Mouse (Mus musculus) hindbrain, embryonic 16.5 days (tissue): Measurements from ENCODE around the gene Ifih1. TPM values are rescaled to one million over a fixed set of nuclear protein-coding genes. Genes with fewer than 3 reads are reported as not detected.

Source experiments
- ATAC-seq: fragments of 200-750 bp; cut with Nextera tagmentation; 2 replicates; pipeline ENCODE4 v1.8.0; 2017; ENCODE audit warnings: moderate TSS enrichment, moderate library complexity
- H3K27ac ChIP-seq: fragments of 300-500 bp; sonication (generic); 2 replicates; pipeline ENCODE4 v1.5.1; 2014; ENCODE audit warnings: low read depth, mild to moderate bottlenecking, control low read depth, low read length, moderate library complexity
- H3K27me3 ChIP-seq: fragments of 300-500 bp; sonication (generic); replicated peaks from 2 replicates; pipeline ENCODE4 v1.6.1; 2014; ENCODE audit warnings: low read length; ENCODE audit not compliant: control insufficient read depth, insufficient read depth
- H3K36me3 ChIP-seq: fragments of 300-500 bp; sonication (generic); 2 replicates; pipeline ENCODE4 v1.6.1; 2014; ENCODE audit warnings: mild to moderate bottlenecking, low read length, moderate library complexity, mixed read lengths; ENCODE audit not compliant: control insufficient read depth, insufficient read depth
- H3K4me1 ChIP-seq: fragments of 300-500 bp; sonication (generic); 2 replicates; pipeline ENCODE4 v1.6.1; 2014; ENCODE audit warnings: low read depth, low read length; ENCODE audit not compliant: control insufficient read depth, insufficient read depth
- H3K4me2 ChIP-seq: fragments of 300-500 bp; sonication (generic); 2 replicates; pipeline ENCODE4 v1.6.1; 2014; ENCODE audit warnings: mild to moderate bottlenecking, low read length, control low read depth, moderate library complexity
- H3K4me3 ChIP-seq: fragments of 300-500 bp; sonication (generic); 2 replicates; pipeline ENCODE4 v1.5.1; 2014; ENCODE audit warnings: mild to moderate bottlenecking, low read length, control low read depth, moderate library complexity
- H3K9ac ChIP-seq: fragments of 300-500 bp; sonication (generic); 2 replicates; pipeline ENCODE4 v1.6.1; 2014; ENCODE audit warnings: low read depth, mild to moderate bottlenecking, control low read depth, low read length, moderate library complexity
- H3K9me3 ChIP-seq: fragments of 300-500 bp; sonication (generic); 2 replicates; pipeline ENCODE4 v1.6.1; 2014; ENCODE audit warnings: mild to moderate bottlenecking, low read length, moderate library complexity; ENCODE audit not compliant: control insufficient read depth
- WGBS: fragments of 180-500 bp; shearing (Covaris S2); extraction: QIAGEN DNeasy Blood & Tissue Kit; methylation state at CpG from one replicate; pipeline ENCODE4 v1.1.7; 2014; 5-methylcytosine and 5-hydroxymethylcytosine counted together
- polyA plus RNA-seq: library from polyadenylated mRNA; unstranded; fragments of >200 nt; fragmentation: Nextera tagmentation; extraction: Ambion mirVana; gene quantifications from 2 replicates; pipeline ENCODE4 v1.2.1, GENCODE M21; 2015

The Ifih1 gene
- polyA plus RNA-seq, result 1.3 and 1.5 TPM in 2 replicates

DNA sequence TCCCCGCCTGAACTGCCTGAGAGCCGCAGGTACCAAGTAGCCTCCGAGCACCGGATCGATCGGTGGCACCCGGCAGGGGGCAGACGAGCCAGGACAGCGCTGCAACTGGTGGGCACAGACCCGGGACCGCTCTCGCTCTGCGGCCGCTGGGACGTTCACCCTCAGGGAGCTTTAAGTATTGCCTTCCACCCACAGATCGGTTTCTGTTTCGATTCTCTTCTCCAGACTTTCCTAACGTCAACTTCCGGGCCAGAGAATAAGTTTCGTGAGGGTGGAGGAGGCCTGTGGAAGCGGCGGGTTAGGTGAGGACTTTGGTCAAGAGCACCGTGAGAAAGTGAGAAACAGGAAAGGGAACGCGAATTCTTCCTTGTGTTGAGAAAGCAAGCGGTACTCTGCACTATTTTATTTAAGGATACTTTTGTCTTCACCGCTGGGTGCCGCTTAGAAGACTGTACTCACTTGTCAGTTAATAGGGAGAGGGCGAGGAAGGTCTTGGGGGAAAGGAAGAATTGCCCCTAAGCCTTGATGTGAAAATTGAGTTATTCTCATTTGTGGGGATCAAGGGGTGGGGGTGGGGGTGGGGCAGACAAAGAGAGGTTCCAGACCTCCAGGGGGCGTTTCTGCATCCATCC, at the start of gene Ifih1:
TSS of gene Ifih1 (minus strand) at position 242 of the 632 bp plus-strand sequence.
- peak; percentile 84 for ATAC-seq
- Histone ChIP-seq H3K9ac (peak within 1 kb of the TSS; percentile 66), H3K4me3 (peak within 1 kb of the TSS; percentile 53), H3K4me1 (peaks cover 14% of the 10 kb centered on the region), H3K27ac (no peak within 1 kb of the TSS), H3K36me3 (no peaks in the 10 kb centered on the region), H3K27me3 (peaks cover 3% of the 10 kb centered on the region; the same call in 1 of the 2 replicates), H3K9me3 (no peaks in the 10 kb centered on the region), H3K4me2 (peak within 1 kb of the TSS; percentile 94)
- under 1% methylated on average over 30 of the region's 30 CpGs for WGBS

DNA sequence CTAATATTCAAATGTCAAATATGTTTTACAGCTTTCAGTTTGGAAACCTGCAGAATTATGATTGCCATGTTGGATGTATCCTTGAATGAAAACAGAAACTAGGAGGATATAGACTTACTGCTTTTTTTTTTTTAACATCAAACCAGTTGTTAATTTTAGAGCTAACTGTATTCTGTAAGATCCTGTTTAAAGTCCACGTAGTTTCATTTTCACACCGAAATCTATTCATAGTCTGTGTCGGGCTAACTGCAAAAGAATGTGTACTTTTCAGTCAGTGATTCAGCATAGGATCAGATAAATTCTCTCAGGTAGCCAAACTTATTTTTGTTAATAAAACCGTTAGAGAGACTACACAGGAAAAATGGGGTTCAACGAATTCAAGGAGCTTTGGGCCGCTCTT, 39.9 kb upstream of the Ifih1 start:
- no peak for ATAC-seq
- 89% methylated on average over 6 of the region's 6 CpGs for WGBS
- H3K4me3 ChIP-seq, result no peak overlapping the region

DNA sequence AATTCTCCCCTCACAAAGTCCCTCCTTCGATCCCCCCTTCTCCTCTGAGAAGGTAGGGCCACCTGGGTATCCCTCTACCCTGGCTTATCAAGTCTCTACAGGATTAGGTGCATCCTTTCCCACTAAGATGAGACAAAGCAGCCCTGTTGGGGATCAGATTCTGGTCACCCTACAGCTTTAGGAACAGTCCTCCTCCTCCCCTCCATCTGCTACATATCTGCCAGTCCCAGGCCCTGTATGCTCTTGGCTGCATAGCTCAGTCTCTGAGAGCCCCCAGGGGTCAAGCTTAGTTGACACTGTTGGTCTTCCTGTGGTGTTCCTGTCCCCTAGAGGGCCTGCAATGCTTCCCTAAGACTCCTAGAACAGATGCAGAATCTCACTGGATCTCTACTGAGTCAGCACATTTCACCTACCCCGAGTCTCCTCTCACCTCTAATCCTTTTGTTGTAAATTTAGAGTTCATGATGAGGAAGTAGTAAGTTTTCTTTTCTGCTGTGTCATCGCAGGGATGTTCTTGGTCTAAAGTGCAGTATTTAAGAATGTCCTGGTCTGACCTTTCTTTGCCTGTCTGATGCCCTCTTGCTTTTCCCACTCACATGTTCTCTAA, 39.0 kb upstream of the Ifih1 start:
- ATAC-seq, result no peak
- H3K9ac ChIP-seq, result no peak overlapping the region
- no peaks in the 10 kb centered on the region for H3K27me3 ChIP-seq
- no peak overlapping the region for H3K4me3 ChIP-seq
- H3K27ac ChIP-seq, result no peak overlapping the region
- no peaks in the 10 kb centered on the region for H3K9me3 ChIP-seq
- H3K36me3 ChIP-seq, result no peaks in the 10 kb centered on the region
- H3K4me1 ChIP-seq, result no peaks in the 10 kb centered on the region
- WGBS, result 63% methylated on average over 3 of the region's 3 CpGs
- no peak overlapping the region for H3K4me2 ChIP-seq

More for the DNA sequence above, 39.9 kb upstream of the Ifih1 start:
- H3K4me1 ChIP-seq, result no peaks in the 10 kb centered on the region
- H3K9me3 ChIP-seq, result no peaks in the 10 kb centered on the region
- H3K36me3 ChIP-seq, result no peaks in the 10 kb centered on the region
- no peak overlapping the region for H3K9ac ChIP-seq
- H3K4me2 ChIP-seq, result no peak overlapping the region
- no peaks in the 10 kb centered on the region for H3K27me3 ChIP-seq
- no peak overlapping the region for H3K27ac ChIP-seq

DNA sequence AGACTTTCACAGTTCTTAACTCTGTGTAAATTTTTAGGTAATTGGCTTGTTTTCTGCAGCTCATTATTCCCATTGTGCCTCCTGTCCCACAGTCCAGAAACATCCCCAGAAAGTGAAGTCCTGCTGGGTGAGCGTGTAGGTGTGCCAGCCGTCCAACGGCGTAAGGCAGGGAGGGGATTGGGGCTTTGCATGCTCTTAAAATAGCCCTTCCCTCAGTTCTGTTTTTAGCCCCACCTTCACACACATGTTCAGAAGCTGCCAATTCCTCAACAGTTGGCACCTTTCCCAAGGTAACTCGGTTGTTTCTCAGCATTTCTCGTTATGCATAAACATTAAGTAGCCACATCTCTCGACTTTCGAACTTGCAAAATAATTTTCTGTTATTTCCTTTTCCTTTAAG, 35.6 kb upstream of the Ifih1 start:
- 72% methylated on average over 8 of the region's 8 CpGs for WGBS
- H3K36me3 ChIP-seq, result no peaks in the 10 kb centered on the region
- H3K27ac ChIP-seq, result no peak overlapping the region
- H3K9ac ChIP-seq, result no peak overlapping the region
- no peaks in the 10 kb centered on the region for H3K4me1 ChIP-seq
- H3K4me2 ChIP-seq, result no peak overlapping the region
- no peak overlapping the region for H3K4me3 ChIP-seq
- H3K27me3 ChIP-seq, result no peaks in the 10 kb centered on the region
- ATAC-seq, result no peak
- no peaks in the 10 kb centered on the region for H3K9me3 ChIP-seq

DNA sequence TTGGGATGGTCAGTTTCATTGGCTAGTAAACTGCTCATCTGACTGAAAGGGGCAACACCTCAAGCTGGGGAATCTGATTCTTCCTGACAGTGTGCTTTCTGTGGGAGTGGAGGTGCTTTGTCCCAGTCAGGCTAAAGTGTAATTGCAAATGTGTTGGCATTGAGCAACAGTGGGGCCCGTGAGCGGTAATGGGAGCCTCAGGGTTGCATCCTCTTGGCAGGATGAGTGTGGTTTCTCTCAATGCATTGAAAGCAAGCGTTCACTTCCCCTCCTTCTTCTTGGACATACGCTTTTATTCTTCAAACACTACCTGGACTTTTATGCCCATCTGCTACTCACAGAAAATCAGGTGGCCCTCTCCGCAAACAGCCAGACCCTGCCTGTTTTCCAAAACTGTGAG, 26.7 kb upstream of the Ifih1 start:
- WGBS, result 96% methylated on average over 5 of the region's 5 CpGs

DNA sequence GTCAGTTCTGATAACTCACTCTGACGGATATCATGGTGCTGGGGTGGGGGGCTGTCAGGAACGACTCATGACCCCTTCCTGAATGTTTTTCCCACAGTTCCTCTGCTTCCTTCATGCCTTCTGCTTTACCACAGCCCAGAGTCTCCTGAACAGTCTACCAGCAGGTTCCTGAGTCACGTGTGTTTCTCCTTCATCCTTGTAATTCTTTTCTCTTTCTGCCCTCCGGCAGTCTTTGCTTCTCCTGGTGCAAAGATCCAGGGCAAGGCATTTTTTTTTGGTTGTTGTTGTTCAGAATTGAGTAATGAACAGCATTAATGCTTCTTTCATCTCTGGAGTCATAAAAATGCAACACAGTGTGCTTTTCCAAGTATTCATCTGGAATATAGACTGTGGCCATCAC, 24.7 kb upstream of the Ifih1 start:
- 86% methylated on average over 4 of the region's 4 CpGs for WGBS
- Histone ChIP-seq H3K9ac (no peak overlapping the region), H3K4me1 (no peaks in the 10 kb centered on the region), H3K9me3 (no peaks in the 10 kb centered on the region), H3K27ac (no peak overlapping the region), H3K36me3 (no peaks in the 10 kb centered on the region), H3K4me3 (no peak overlapping the region), H3K27me3 (no peaks in the 10 kb centered on the region), H3K4me2 (no peak overlapping the region)
- ATAC-seq, result no peak

More for the DNA sequence above, 26.7 kb upstream of the Ifih1 start:
- H3K9ac ChIP-seq, result no peak overlapping the region
- H3K4me2 ChIP-seq, result no peak overlapping the region
- no peaks in the 10 kb centered on the region for H3K9me3 ChIP-seq
- no peak for ATAC-seq
- H3K36me3 ChIP-seq, result no peaks in the 10 kb centered on the region
- no peaks in the 10 kb centered on the region for H3K27me3 ChIP-seq
- H3K4me3 ChIP-seq, result no peak overlapping the region
- H3K27ac ChIP-seq, result no peak overlapping the region
- no peaks in the 10 kb centered on the region for H3K4me1 ChIP-seq

DNA sequence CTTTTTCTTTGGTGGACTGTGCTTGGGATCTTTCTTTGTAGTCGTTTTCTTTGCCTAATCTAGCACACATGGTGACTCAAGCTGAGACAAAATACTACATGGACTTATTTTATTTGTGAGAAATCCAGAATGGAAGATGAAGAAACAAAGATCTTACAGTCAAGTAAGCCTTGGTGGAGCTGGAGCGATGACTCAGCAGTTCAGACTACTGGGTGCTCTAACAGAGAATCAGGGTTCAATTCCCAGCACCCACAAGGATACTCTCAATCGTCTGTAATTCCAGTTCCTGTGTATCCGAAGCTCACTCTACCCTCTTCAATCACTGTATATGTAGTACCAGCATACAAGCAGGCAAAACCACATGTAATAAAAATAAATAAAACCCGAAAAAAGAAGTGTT, 24.2 kb upstream of the Ifih1 start:
- H3K4me2 ChIP-seq, result no peak overlapping the region
- no peaks in the 10 kb centered on the region for H3K27me3 ChIP-seq
- no peak overlapping the region for H3K4me3 ChIP-seq
- no peaks in the 10 kb centered on the region for H3K36me3 ChIP-seq
- WGBS, result 88% methylated on average over 5 of the region's 5 CpGs
- no peak overlapping the region for H3K27ac ChIP-seq
- no peaks in the 10 kb centered on the region for H3K9me3 ChIP-seq
- no peaks in the 10 kb centered on the region for H3K4me1 ChIP-seq
- no peak for ATAC-seq
- no peak overlapping the region for H3K9ac ChIP-seq

DNA sequence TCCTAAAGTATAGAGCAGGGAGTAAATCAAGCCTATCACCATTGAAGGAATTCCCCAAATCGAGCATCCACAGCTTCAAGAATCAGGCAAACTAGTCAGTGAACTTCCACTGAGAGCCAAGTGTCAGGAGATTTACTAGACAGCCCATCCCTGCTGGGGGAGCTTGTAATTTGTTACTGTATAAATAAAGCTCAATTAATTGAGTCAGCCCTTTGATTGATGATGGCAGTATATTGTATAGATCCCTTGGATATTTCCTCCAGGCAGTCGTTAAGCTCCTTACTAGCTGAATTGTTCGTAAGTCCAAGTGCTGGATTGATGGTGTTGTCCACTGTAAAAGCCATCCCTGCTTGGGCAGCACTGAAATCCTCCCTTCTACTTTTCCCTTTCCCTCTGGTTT, 23.8 kb upstream of the Ifih1 start:
- Histone ChIP-seq H3K4me3 (no peak overlapping the region), H3K27me3 (no peaks in the 10 kb centered on the region), H3K4me2 (no peak overlapping the region), H3K4me1 (no peaks in the 10 kb centered on the region), H3K27ac (no peak overlapping the region), H3K9me3 (no peaks in the 10 kb centered on the region), H3K36me3 (no peaks in the 10 kb centered on the region), H3K9ac (no peak overlapping the region)
- 49% methylated on average over 3 of the region's 3 CpGs for WGBS
- ATAC-seq, result no peak

DNA sequence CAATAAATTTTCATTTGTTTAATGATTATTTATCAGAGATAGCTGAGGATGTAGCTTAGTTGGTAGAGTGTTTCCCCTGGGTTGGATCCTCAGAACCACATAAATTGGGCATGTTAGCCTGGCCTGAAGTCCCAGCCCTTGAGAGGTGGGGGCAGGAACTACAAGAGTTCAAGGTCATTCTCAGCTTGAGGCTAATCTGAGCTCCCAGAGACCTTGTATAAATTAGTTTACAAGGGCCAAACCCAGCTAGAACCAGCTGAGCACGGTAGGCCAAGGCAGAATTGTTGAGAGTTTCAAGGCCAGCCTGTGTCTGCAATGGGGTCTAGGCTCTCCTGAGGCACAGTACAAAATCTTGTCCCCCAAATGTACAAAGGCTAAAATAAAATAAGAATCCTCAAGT, 19.5 kb upstream of the Ifih1 start:
- no peaks in the 10 kb centered on the region for H3K9me3 ChIP-seq
- no peaks in the 10 kb centered on the region; the same call in 1 of the 2 replicates for H3K4me1 ChIP-seq
- no peaks in the 10 kb centered on the region for H3K36me3 ChIP-seq
- 67% methylated on average over 1 of the region's 1 CpGs for WGBS
- no peak overlapping the region for H3K4me3 ChIP-seq
- H3K27ac ChIP-seq, result no peak overlapping the region
- no peak overlapping the region for H3K4me2 ChIP-seq
- no peak overlapping the region for H3K9ac ChIP-seq
- ATAC-seq, result no peak
- H3K27me3 ChIP-seq, result no peaks in the 10 kb centered on the region
